In genomic region chr9:78107912-78108795, GRCm38 (mm10) we compare ENCODE assay signal across 8 mouse cellular contexts. TPM values are rescaled to one million over a fixed set of nuclear protein-coding genes. Genes with fewer than 3 reads are reported as not detected.
DNase-seq lines count a peak whose midpoint lies in the region; ATAC-seq and TF ChIP-seq lines count a peak whose summit lies in the region.

No protein-coding gene starts in this region.

- under 1% methylated on average over 88 of the region's 88 CpGs for WGBS in embryonic facial prominence, embryonic 15.5 days
- WGBS in kidney, embryonic 15.5 days, result under 1% methylated on average over 88 of the region's 88 CpGs
- WGBS in liver, embryonic 11.5 days, result under 1% methylated on average over 88 of the region's 88 CpGs

- H3K4me2 ChIP-seq in embryonic facial prominence, embryonic 15.5 days (replicated peaks), result peak overlapping the region; percentile 84
- peak overlapping the region; percentile 70 for H3K4me2 ChIP-seq in kidney, embryonic 15.5 days
- H3K4me2 ChIP-seq in liver, embryonic 11.5 days, result peak overlapping the region; percentile 81
- H3K4me2 ChIP-seq in myocyte (ENCODE audit: low read depth), result peak overlapping the region; percentile 95

- TF ChIP-seq POLR2A in bone marrow macrophage, adult 2 months (IDR thresholded peaks at IDR 0.05; ENCODE audit: borderline replicate concordance, low read depth, low read length), result peak; percentile 63; the same call in 1 of the 2 replicates
- TF ChIP-seq POLR2A in myocyte (IDR thresholded peaks at IDR 0.05; ENCODE audit: insufficient read length, low read depth), result peak; percentile 99

- H3K9ac ChIP-seq in embryonic facial prominence, embryonic 15.5 days, result peak overlapping the region; percentile 96
- H3K9ac ChIP-seq in kidney, embryonic 15.5 days, result peak overlapping the region; percentile 86
- peak overlapping the region; percentile 97 for H3K9ac ChIP-seq in liver, embryonic 11.5 days (ENCODE audit: low read depth, low read length)

- H3K9me3 ChIP-seq in embryonic facial prominence, embryonic 15.5 days (replicated peaks), result no peaks in the 10 kb centered on the region
- H3K9me3 ChIP-seq in kidney, embryonic 15.5 days (replicated peaks), result no peaks in the 10 kb centered on the region
- H3K9me3 ChIP-seq in liver, embryonic 11.5 days (ENCODE audit: control insufficient read depth, low read length), result no peaks in the 10 kb centered on the region

- H3K4me3 ChIP-seq in bone marrow macrophage, adult 2 months (ENCODE audit: insufficient read depth, low read length), result peak overlapping the region; percentile 64
- H3K4me3 ChIP-seq in embryonic facial prominence, embryonic 15.5 days (replicated peaks), result peak overlapping the region; percentile 92
- H3K4me3 ChIP-seq in kidney, embryonic 15.5 days (replicated peaks), result peak overlapping the region; percentile 90
- H3K4me3 ChIP-seq in liver, embryonic 11.5 days (ENCODE audit: low read depth, low read length), result peak overlapping the region; percentile 85
- peak overlapping the region; percentile 79 for H3K4me3 ChIP-seq in myocyte

- ATAC-seq in embryonic facial prominence, embryonic 15.5 days (ENCODE audit: insufficient number of reproducible peaks, low FRiP score, low TSS enrichment, low read depth), result peak; percentile 83
- peak; percentile 83 for ATAC-seq in kidney, embryonic 15.5 days (replicated peaks; ENCODE audit: low FRiP score)
- peak; percentile 74 for ATAC-seq in liver, embryonic 11.5 days (replicated peaks; ENCODE audit: low FRiP score)

- DNase-seq in B cell, adult 2 months, result peak; percentile 79 to 84
- peak; percentile 84 to 86 for DNase-seq in heart, adult 9 months (ENCODE audit: low spot score in 2 of 2)
- DNase-seq in liver, embryonic 11.5 days (ENCODE audit: low spot score), result peak; percentile 84
- peak; percentile 85 to 94 for DNase-seq in spleen, postnatal 4 days (ENCODE audit: low spot score in 2 of 2)

- no peak for TF ChIP-seq CTCF in bone marrow macrophage, adult 2 months (IDR thresholded peaks at IDR 0.05; ENCODE audit: low read depth, low read length)

- peaks cover 40% of the 10 kb centered on the region for H3K4me1 ChIP-seq in bone marrow macrophage, adult 2 months (ENCODE audit: control insufficient read depth, insufficient read depth, low read length)
- H3K4me1 ChIP-seq in embryonic facial prominence, embryonic 15.5 days, result peaks cover 31% of the 10 kb centered on the region
- H3K4me1 ChIP-seq in kidney, embryonic 15.5 days, result peaks cover 38% of the 10 kb centered on the region
- H3K4me1 ChIP-seq in liver, embryonic 11.5 days (replicated peaks; ENCODE audit: control insufficient read depth, insufficient read depth, low read length), result peaks cover 19% of the 10 kb centered on the region

- H3K36me3 ChIP-seq in embryonic facial prominence, embryonic 15.5 days, result peaks cover 11% of the 10 kb centered on the region; the same call in 1 of the 2 replicates
- H3K36me3 ChIP-seq in kidney, embryonic 15.5 days, result peaks cover 18% of the 10 kb centered on the region; the same call in 1 of the 2 replicates
- no peaks in the 10 kb centered on the region for H3K36me3 ChIP-seq in liver, embryonic 11.5 days (ENCODE audit: control insufficient read depth, insufficient read depth, low read length)
- no peaks in the 10 kb centered on the region for H3K36me3 ChIP-seq in myocyte (ENCODE audit: control insufficient read depth, insufficient read depth)

- H3ac ChIP-seq in myocyte (ENCODE audit: control insufficient read depth, insufficient read length), result peak overlapping the region; percentile 95

- H3K27ac ChIP-seq in bone marrow macrophage, adult 2 months (ENCODE audit: insufficient read depth, low read depth, low read length), result peak overlapping the region; percentile 72
- peak overlapping the region; percentile 95 for H3K27ac ChIP-seq in embryonic facial prominence, embryonic 15.5 days (replicated peaks)
- peak overlapping the region; percentile 94 for H3K27ac ChIP-seq in kidney, embryonic 15.5 days
- H3K27ac ChIP-seq in liver, embryonic 11.5 days (ENCODE audit: low read depth, low read length), result peak overlapping the region; percentile 91

- H3K27me3 ChIP-seq in embryonic facial prominence, embryonic 15.5 days, result no peaks in the 10 kb centered on the region
- no peaks in the 10 kb centered on the region for H3K27me3 ChIP-seq in kidney, embryonic 15.5 days
- H3K27me3 ChIP-seq in liver, embryonic 11.5 days (replicated peaks; ENCODE audit: control insufficient read depth, insufficient read depth, low read length), result no peaks in the 10 kb centered on the region
- H3K27me3 ChIP-seq in myocyte (ENCODE audit: control insufficient read depth, insufficient read depth, insufficient read length), result no peaks in the 10 kb centered on the region

- H3K79me2 ChIP-seq in myocyte (ENCODE audit: control insufficient read depth, insufficient read depth), result peaks cover 28% of the 10 kb centered on the region

TF ChIP-seq in myocyte, 11 proteins besides CTCF, POLR2A, EP300 and RAD21:
- TF ChIP-seq SRF (IDR thresholded peaks at IDR 0.05; ENCODE audit: control insufficient read depth, insufficient read length, low read depth) (peak; percentile 13), MYOG (IDR thresholded peaks at IDR 0.05; ENCODE audit: control insufficient read depth in 1 of 3, insufficient read depth in 1 of 3, insufficient read length in 2 of 3, low read depth in 2 of 3) (peak in 1 of 3 experiments; percentile 39), TCF12 (IDR thresholded peaks at IDR 0.05; ENCODE audit: insufficient read depth, poor library complexity, severe bottlenecking) (no peak), TCF3 (IDR thresholded peaks at IDR 0.05; ENCODE audit: insufficient read length, low read depth) (no peak), MYOD1 (IDR thresholded peaks at IDR 0.05; ENCODE audit: control insufficient read depth in 1 of 3, insufficient read length in 2 of 3, low read depth in 2 of 3) (peak in 2 of 3 experiments; percentile 5 to 34), USF1 (IDR thresholded peaks at IDR 0.05; ENCODE audit: low read depth) (no peak), POLR2AphosphoS2 (IDR thresholded peaks at IDR 0.05; ENCODE audit: insufficient read length, low read depth) (peak; percentile 98), MAX (IDR thresholded peaks at IDR 0.05; ENCODE audit: low read depth) (no peak), CEBPB (IDR thresholded peaks at IDR 0.05; ENCODE audit: insufficient read depth, poor library complexity, severe bottlenecking) (no peak)
TF ChIP-seq in myocyte: peak in this region for 4.

RNA-seq across cellular contexts. Expression of gene Fbxo9, which starts 0.7 kb away (rescaled TPM):
- polyA plus RNA-seq in bone marrow macrophage, adult 2 months (2012; ENCODE audit: insufficient read depth, insufficient read length, missing spikeins), result 22.9 and 36.0 TPM in 2 replicates
- 41.2 and 45.9 TPM in 2 replicates for polyA plus RNA-seq in embryonic facial prominence, embryonic 15.5 days (2015; fragmentation: Nextera tagmentation; extraction: Ambion mirVana)
- polyA plus RNA-seq in kidney, embryonic 15.5 days (2015; fragmentation: Nextera tagmentation; extraction: Ambion mirVana), result 38.4 and 40.1 TPM in 2 replicates
- polyA plus RNA-seq in liver, embryonic 11.5 days (2014; fragmentation: Nextera tagmentation; extraction: Ambion mirVana), result 56.1 and 56.6 TPM in 2 replicates
- 15.7 TPM for polyA plus RNA-seq in myocyte (2012; fragmentation: generic; extraction: Trizol)

RNA-seq across cellular contexts. Expression of gene Ick, which starts 0.8 kb away (rescaled TPM):
- 7.1 and 11.5 TPM in 2 replicates for polyA plus RNA-seq in bone marrow macrophage, adult 2 months (2012; ENCODE audit: insufficient read depth, insufficient read length, missing spikeins)
- polyA plus RNA-seq in embryonic facial prominence, embryonic 15.5 days (2015; fragmentation: Nextera tagmentation; extraction: Ambion mirVana), result 23.9 and 26.3 TPM in 2 replicates
- 24.2 and 25.0 TPM in 2 replicates for polyA plus RNA-seq in kidney, embryonic 15.5 days (2015; fragmentation: Nextera tagmentation; extraction: Ambion mirVana)
- 15.9 and 16.7 TPM in 2 replicates for polyA plus RNA-seq in liver, embryonic 11.5 days (2014; fragmentation: Nextera tagmentation; extraction: Ambion mirVana)
- 8.6 TPM for polyA plus RNA-seq in myocyte (2012; fragmentation: generic; extraction: Trizol)

RNA-seq across cellular contexts. Expression of gene Gcm1, which starts 56.4 kb away (rescaled TPM):
- polyA plus RNA-seq in bone marrow macrophage, adult 2 months (2012; ENCODE audit: insufficient read depth, insufficient read length, missing spikeins), result not detected in 2 replicates
- not detected in 2 replicates for polyA plus RNA-seq in embryonic facial prominence, embryonic 15.5 days (2015; fragmentation: Nextera tagmentation; extraction: Ambion mirVana)
- polyA plus RNA-seq in kidney, embryonic 15.5 days (2015; fragmentation: Nextera tagmentation; extraction: Ambion mirVana), result 0.55 and 1.2 TPM in 2 replicates
- polyA plus RNA-seq in liver, embryonic 11.5 days (2014; fragmentation: Nextera tagmentation; extraction: Ambion mirVana), result not detected in 2 replicates
- polyA plus RNA-seq in myocyte (2012; fragmentation: generic; extraction: Trizol), result not detected

Comparison
In these comparisons a context has a peak if more than half of its experiments do, and no peak if none do; other contexts are left out.
1. Peak in every context shown above with its lines: DNase-seq, ATAC-seq, H3K4me3 ChIP-seq and H3K27ac ChIP-seq.